ENCODE assay signal across 8 mouse cellular contexts in genomic region chr10:13499331-13499730, GRCm38 (mm10). TPM values are rescaled to one million over a fixed set of nuclear protein-coding genes. Genes with fewer than 3 reads are reported as not detected.
DNase-seq lines count a peak whose midpoint lies in the region; ATAC-seq and TF ChIP-seq lines count a peak whose summit lies in the region.

Fuca2 (plus strand) TSS chr10:13499540.

- intact Hi-C loops in left cerebral cortex, adult 2 months (cut with DNase I) = no loop called here

- no peak within 1 kb of the TSS for H3K27ac ChIP-seq in left cerebral cortex, adult 2 months
- no peak within 1 kb of the TSS for H3K27ac ChIP-seq in embryonic facial prominence, embryonic 11.5 days (replicated peaks; ENCODE audit: low read depth, low read length)
- H3K27ac ChIP-seq in heart, embryonic 11.5 days (ENCODE audit: low read depth, low read length) = no peak within 1 kb of the TSS
- H3K27ac ChIP-seq in midbrain, embryonic 15.5 days = no peak within 1 kb of the TSS

- DNase-seq in left cerebral cortex, adult 2 months (ENCODE audit: extremely low spot score in 1 of 2, low spot score in 2 of 2) = no peak
- DNase-seq in left cerebral cortex, adult 9 months (ENCODE audit: low spot score in 2 of 2) = no peak
- no peak for DNase-seq in embryonic facial prominence, embryonic 11.5 days (ENCODE audit: low spot score)
- no peak for DNase-seq in layer of hippocampus, postnatal 36 days
- DNase-seq in cerebellum, adult 9-11 months = no peak
- DNase-seq in kidney, postnatal 14 days = no peak

- WGBS in embryonic facial prominence, embryonic 11.5 days = 77% methylated on average over 2 of the region's 2 CpGs
- WGBS in heart, embryonic 11.5 days (ENCODE audit: insufficient replicate concordance) = 83% methylated on average over 2 of the region's 2 CpGs
- WGBS in midbrain, embryonic 15.5 days = 88% methylated on average over 2 of the region's 2 CpGs

- H3K4me2 ChIP-seq in embryonic facial prominence, embryonic 11.5 days (ENCODE audit: low read depth, low read length) = no peak within 1 kb of the TSS; the same call in 1 of the 2 replicates
- H3K4me2 ChIP-seq in heart, embryonic 11.5 days = no peak within 1 kb of the TSS; the same call in 1 of the 2 replicates
- H3K4me2 ChIP-seq in midbrain, embryonic 15.5 days = no peak within 1 kb of the TSS

- no peak for TF ChIP-seq CTCF in left cerebral cortex, adult 2 months (IDR thresholded peaks at IDR 0.05)

- H3K36me3 ChIP-seq in embryonic facial prominence, embryonic 11.5 days (replicated peaks; ENCODE audit: control insufficient read depth, insufficient read depth, low read depth, low read length) = no peaks in the 10 kb centered on the region
- no peaks in the 10 kb centered on the region for H3K36me3 ChIP-seq in heart, embryonic 11.5 days (ENCODE audit: control insufficient read depth, insufficient read depth, low read length)
- H3K36me3 ChIP-seq in midbrain, embryonic 15.5 days (replicated peaks) = no peaks in the 10 kb centered on the region

- no peak within 1 kb of the TSS for H3K9ac ChIP-seq in embryonic facial prominence, embryonic 11.5 days (replicated peaks; ENCODE audit: low read length)
- H3K9ac ChIP-seq in heart, embryonic 11.5 days (ENCODE audit: low read depth, low read length) = no peak within 1 kb of the TSS
- H3K9ac ChIP-seq in midbrain, embryonic 15.5 days = no peak within 1 kb of the TSS

- no peaks in the 10 kb centered on the region for H3K4me1 ChIP-seq in embryonic facial prominence, embryonic 11.5 days (ENCODE audit: control insufficient read depth, insufficient read depth, low read length)
- no peaks in the 10 kb centered on the region for H3K4me1 ChIP-seq in heart, embryonic 11.5 days (ENCODE audit: control insufficient read depth, insufficient read depth, low read length)
- H3K4me1 ChIP-seq in midbrain, embryonic 15.5 days = peaks cover 7% of the 10 kb centered on the region; the same call in 1 of the 2 replicates

- no peak within 1 kb of the TSS for H3K4me3 ChIP-seq in left cerebral cortex, adult 2 months
- no peak within 1 kb of the TSS for H3K4me3 ChIP-seq in embryonic facial prominence, embryonic 11.5 days (ENCODE audit: low read depth, low read length)
- H3K4me3 ChIP-seq in heart, embryonic 11.5 days (ENCODE audit: low read depth, low read length) = no peak within 1 kb of the TSS
- H3K4me3 ChIP-seq in midbrain, embryonic 15.5 days = no peak within 1 kb of the TSS

- no peaks in the 10 kb centered on the region for H3K9me3 ChIP-seq in embryonic facial prominence, embryonic 11.5 days (replicated peaks; ENCODE audit: control insufficient read depth, low read length)
- no peaks in the 10 kb centered on the region for H3K9me3 ChIP-seq in heart, embryonic 11.5 days (replicated peaks; ENCODE audit: control insufficient read depth, low read length)
- no peaks in the 10 kb centered on the region for H3K9me3 ChIP-seq in midbrain, embryonic 15.5 days

- no peaks in the 10 kb centered on the region for H3K27me3 ChIP-seq in embryonic facial prominence, embryonic 11.5 days (ENCODE audit: control insufficient read depth, insufficient read depth, low read length)
- H3K27me3 ChIP-seq in heart, embryonic 11.5 days (ENCODE audit: control insufficient read depth, insufficient read depth, low read length) = no peaks in the 10 kb centered on the region
- H3K27me3 ChIP-seq in midbrain, embryonic 15.5 days (replicated peaks) = 0 out of 2 replicates have a peak, but pooled peaks cover 4% of the 10 kb centered on the region

- ATAC-seq in embryonic facial prominence, embryonic 11.5 days (replicated peaks; ENCODE audit: insufficient number of reproducible peaks, low FRiP score, low TSS enrichment, low read depth) = no peak
- no peak for ATAC-seq in heart, embryonic 11.5 days (replicated peaks; ENCODE audit: insufficient number of reproducible peaks, low FRiP score, low TSS enrichment)
- no peak for ATAC-seq in midbrain, embryonic 15.5 days (replicated peaks)

RNA-seq across cellular contexts. Expression of gene Fuca2, which starts in this region (rescaled TPM):
- total RNA-seq in left cerebral cortex, adult 2 months (2021) = 10 to 100 TPM; 39.1 to 39.6 TPM
- polyA plus RNA-seq in embryonic facial prominence, embryonic 11.5 days (2014; fragmentation: Nextera tagmentation; extraction: Ambion mirVana) = 40.1 and 47.1 TPM in 2 replicates
- 52.5 and 57.7 TPM in 2 replicates for polyA plus RNA-seq in heart, embryonic 11.5 days (2014; fragmentation: Nextera tagmentation; extraction: Ambion mirVana)
- 10 to 100 TPM; 41.8 to 45.7 TPM for total RNA-seq in layer of hippocampus, postnatal 36 days (2021)
- 39.7 and 39.9 TPM in 2 replicates for polyA plus RNA-seq in midbrain, embryonic 15.5 days (2015; fragmentation: Nextera tagmentation; extraction: Ambion mirVana)
